Mouse (Mus musculus) MEL (cell line): ENCODE measurements at regions not wholly inside any gene's neighbourhood (a gene's known extent, or its start where the extent isn't known, plus 50 kb on each side); places are given as distances from the start of the nearest gene placed in this dataset.

Source experiments
- CTCF ChIP-seq, 3 experiments: IDR thresholded peaks in 2 of 3; conservative IDR thresholded peaks in 1 of 3; 2 replicates each; pipeline ENCODE4 v1.5.1; 2011 to 2012; ENCODE audit warnings: low read length in 3 of 3, low read depth in 2 of 3, mild to moderate bottlenecking in 2 of 3, improper control_type of control experiment in 1 of 3, inconsistent platforms in 1 of 3, mixed read lengths in 1 of 3, moderate library complexity in 1 of 3; ENCODE audit not compliant: control insufficient read depth in 1 of 3, insufficient read depth in 1 of 3, poor library complexity in 1 of 3, severe bottlenecking in 1 of 3
- GATA1 ChIP-seq: IDR thresholded peaks from 2 replicates; pipeline ENCODE4 v1.6.1; 2011; ENCODE audit warnings: low read depth, low read length, improper control_type of control experiment
- HCFC1 ChIP-seq: IDR thresholded peaks from 2 replicates; pipeline ENCODE4 v1.6.1; 2012; ENCODE audit warnings: low read depth, mild to moderate bottlenecking, inconsistent platforms, low read length, improper control_type of control experiment, moderate library complexity
- MAX ChIP-seq: IDR thresholded peaks from 2 replicates; pipeline ENCODE4 v1.6.1; 2011; ENCODE audit warnings: low read length, improper control_type of control experiment
- POLR2AphosphoS2 ChIP-seq: IDR thresholded peaks from 2 replicates; pipeline ENCODE4 v1.6.1; 2011; ENCODE audit warnings: low read length, improper control_type of control experiment
- USF1 ChIP-seq: IDR thresholded peaks from 2 replicates; pipeline ENCODE4 v1.6.1; 2014; ENCODE audit warnings: low read depth, mild to moderate bottlenecking, inconsistent platforms, low read length, improper control_type of control experiment, moderate library complexity

DNA sequence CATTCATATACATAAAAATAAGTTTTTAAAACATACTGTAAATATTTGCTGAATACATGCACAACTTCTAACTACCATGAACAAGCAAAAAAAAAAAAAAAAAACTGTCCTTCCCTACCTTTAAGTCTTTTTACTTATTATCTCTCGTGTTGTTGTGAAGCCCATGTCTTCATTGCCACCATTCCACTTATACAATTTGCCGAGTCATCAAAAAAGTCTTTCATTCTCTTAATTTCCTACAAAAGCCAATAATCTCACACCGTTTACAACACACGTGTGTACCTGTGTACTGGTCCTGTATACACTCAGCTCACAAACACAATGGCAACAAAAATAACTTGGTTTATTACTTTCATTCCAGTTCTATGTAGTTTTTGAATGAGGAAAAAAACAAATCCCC lies 608.2 kb upstream of the Cited2 start:
- TF ChIP-seq POLR2AphosphoS2 (no peak), GATA1 (no peak), CTCF (IDR thresholded peaks at IDR 0.05 in 2 of 3, conservative IDR thresholded peaks at IDR 0.05 in 1 of 3; ENCODE audit: control insufficient read depth in 1 of 3, insufficient read depth in 1 of 3, low read depth in 2 of 3, low read length in 3 of 3, poor library complexity in 1 of 3, severe bottlenecking in 1 of 3) (no peak), USF1 (no peak), HCFC1 (no peak), MAX (no peak)
